Mouse (Mus musculus) A20 (cell line): ENCODE data around the gene Bcl7b.

ENCODE experiments used
- DNase-seq: peaks from one replicate; pipeline ENCODE4 v3.0.0-alpha.2; 2011; ENCODE audit warnings: low read depth, low spot score

The Bcl7b gene

DNA sequence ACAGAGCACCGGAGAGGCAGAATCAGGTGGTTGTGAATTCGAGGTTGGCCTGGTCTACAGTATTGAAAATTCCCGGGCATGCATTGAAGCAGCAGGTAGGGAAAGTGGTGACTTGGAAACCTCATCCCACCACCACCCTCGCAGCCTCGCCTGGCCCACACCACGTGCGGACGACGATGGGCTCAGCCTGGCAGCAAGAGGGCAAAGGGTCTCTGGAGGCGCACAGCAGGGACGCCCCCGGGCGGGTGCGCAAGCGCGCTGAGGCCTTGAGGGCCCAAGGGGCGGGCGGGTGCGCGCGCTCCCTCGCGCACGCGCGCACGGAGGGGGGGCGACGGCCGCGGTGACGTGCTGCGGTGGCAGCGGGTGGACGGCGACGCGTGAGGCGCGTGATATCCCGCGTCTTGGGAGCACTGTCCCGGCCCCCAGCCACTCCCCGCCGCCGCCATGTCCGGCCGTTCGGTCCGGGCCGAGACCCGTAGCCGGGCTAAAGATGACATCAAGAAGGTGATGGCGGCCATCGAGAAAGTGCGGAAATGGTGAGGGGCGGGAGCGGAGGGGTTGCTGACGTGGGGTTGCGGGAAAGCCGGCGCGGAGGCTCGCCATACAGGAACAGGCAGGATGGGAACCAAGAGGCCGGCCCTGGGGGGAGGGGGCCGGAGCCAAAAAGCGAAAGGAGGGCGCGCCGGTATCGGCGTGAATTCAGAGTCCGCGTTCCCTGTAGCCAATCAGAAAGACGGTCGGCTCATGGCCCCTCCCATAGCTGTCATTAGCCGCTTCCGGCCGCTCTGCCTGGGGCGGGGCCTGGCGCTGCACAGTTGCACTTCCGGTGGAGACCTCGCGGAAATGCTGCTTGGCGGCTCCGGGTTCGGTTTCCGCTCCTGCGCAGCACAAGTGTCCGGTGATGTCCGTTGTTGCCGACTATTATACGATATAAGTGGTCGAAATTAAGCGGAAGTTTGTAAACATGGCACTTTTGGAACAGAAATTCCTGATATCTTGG is at the start of gene Bcl7b:
Bcl7b (plus strand) TSS at position 221 of the 1,000 bp plus-strand sequence.
- peak; percentile 99 for DNase-seq

DNA sequence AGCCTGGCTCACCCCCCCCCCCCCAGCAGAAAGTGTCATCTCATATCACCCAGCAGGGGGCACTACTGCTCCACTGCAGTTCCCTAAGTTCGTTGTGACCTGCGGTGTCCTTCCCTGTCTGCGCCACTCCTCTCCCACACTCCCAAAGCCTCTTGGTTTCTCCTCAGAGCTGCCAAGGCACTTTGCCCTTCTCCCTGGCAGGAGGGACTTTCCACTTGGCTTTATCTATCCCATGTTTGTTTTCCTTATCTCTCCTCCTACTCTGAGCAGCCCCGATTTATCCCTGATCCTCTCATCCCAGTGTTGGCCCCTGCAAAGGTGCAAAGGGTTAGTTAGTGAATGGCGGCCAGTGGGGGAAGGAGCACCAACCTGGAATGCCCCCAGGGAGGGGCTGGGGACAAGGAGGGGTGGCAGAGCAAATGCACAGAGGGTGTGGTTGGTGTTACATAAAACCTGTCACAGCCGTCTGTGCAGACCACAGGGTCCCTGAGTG is 49.4 kb upstream of the Bcl7b start:
- peak; percentile 59 for DNase-seq

DNA sequence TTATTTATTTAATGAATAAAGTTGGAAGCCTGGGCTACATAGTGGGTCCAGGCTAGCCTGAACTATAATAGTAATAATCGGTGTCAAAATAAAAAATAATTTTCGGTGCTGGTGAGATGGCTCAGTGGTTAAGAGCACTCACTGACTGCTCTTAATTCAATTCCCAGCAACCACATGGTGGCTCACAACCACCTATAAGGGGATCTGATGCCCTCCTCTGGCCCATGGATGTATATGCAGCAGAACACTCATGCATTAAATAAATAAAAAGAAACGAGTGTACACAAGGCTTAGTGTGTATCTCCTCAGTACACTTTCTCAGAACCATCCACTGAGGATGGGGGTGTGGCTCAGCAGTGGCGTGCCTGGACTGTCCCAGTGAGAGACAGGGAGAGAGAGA is 47.3 kb upstream of the Bcl7b start:
- DNase-seq: peak; percentile 38

DNA sequence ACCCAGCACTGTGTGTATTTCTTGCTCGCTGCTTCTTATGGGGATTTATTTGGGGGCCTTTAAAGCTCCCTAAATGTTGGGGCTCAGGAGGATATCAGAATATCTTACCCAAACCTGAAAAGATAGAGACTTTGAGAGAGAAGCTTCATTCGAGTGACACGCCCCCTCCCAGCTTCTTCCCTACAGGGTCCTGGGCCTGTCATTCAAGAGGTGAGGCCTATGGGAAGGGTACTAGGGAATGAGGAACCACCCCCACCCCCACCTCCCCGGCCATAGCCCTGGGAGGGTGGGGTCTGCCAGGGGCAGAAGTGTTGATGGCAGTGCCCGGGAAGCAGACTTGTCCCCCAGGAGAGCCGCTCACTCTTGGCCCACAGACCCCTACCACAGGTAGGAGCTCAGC is 42.0 kb upstream of the Bcl7b start:
- no peak for DNase-seq

DNA sequence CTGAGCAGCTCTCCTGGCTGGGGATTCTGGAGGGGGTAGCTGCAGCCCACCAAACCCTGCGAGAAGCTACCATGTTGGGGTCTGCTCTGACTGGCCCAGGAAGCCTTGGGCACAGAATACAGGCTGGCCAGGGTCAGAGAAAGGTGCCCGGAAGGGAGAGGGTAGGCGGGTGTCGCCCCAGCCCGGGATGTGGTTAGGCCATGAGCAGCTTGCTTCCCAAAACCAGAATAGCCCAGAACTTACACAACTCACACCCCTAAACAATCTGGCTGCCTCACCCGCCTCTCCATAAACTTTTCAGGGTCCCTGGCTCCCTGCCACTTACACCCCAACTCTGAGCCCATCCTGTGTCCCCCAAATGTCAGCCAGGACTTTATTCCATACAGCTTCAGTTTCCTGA is 40.4 kb upstream of the Bcl7b start:
- no peak for DNase-seq

DNA sequence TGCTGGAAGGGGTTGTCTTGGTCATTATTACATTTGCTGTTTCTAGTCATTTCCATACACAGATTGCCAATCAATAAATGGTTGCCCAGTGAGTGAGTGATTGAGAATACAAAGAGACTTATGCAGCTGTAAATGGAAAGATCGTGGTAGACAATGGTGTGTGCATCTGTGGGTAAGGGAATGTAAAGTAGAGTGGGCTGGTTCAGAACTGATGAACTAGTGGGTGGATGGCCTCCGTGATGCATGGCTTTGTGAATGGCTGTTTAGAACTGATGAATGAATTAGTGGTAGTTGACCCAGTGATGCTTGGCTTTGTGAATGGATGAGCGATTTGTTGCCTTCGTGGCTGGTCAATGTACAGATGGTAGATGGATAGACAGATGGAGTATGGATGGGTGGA is 38.3 kb upstream of the Bcl7b start:
- no peak for DNase-seq

DNA sequence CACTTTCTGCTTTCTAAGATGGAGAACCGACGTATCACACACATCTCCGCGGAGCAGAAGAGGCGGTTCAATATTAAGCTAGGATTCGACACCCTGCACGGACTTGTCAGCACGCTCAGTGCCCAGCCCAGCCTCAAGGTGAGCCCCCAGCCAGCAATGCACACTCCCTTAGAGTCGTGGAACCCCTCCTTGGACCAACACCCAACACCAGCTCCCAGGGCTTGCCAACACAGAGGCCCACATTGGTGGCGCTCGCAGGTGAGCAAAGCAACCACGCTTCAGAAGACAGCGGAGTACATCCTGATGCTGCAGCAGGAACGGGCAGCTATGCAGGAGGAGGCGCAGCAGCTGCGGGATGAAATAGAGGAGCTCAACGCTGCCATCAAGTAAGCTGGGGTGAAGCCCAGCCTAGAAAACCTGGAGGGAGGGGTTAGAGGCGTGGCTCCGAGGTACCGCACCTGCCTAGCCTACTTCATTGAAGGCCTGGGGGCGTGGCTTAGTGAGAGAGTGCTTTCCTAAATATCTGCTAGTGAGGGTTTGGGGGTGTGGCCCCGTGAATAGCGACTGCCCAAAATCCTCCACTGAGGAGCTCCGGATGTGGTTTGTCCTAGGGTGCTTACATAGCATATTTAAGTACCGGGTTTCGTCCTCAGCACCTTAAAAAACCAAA is 34.2 kb upstream of the Bcl7b start:
- peak; percentile 85 for DNase-seq

DNA sequence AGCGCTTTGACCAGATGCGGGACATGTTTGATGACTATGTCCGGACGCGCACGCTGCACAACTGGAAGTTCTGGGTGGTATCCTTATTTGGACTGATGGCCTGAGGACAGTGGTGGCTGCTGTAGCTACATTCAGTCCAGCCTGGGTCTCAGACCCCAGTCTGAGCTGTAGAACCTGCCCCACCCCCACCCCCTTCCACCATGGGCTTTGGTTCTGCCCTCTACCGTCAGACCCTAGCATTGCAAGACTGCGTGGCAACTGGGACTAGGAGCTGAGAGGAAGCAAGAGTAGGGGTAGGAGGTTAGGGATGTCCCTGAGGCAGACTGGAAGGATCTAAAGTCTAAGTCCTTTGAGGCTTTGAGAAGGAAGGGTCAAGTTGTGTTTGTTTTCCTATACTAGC is 33.5 kb upstream of the Bcl7b start:
- peak; percentile 83 for DNase-seq

DNA sequence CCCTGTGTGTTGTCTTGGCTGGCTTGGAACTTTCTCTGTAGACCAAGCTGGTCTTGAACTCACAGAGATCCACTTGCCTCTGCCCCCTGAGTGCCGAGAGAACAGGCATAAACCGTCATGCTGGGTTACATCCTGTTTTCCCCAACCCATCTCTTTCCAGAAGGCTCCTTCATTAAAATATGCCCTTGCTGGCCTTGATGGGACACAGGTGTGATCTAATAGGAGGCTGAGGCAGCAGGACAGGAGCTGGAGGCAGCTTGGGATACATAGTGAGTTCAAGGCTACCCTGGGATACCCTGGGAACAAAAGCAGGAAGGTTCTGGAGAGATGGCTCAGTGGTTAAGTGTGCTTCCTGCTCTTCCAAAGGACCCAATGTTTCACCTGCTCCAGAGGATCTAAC is 28.2 kb upstream of the Bcl7b start:
- no peak for DNase-seq

DNA sequence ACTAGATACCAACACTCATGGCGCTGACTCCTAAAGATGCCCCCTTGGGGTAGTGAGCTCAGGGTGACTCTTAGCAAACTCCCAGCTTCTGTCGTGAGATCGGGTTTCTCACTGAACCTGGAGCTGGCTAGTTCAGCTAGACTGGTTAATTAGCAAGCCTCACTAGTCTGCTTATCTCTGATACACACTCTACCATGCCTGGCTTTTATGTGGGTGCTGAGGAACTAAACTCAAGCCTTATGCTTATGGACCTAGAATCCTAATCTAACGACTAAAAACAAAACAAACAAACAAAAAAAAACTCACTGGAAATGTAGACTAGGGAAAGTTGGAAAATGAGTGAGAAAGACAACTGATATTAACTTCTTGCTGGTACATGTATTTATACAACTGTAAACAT is 23.6 kb upstream of the Bcl7b start:
- no peak for DNase-seq

DNA sequence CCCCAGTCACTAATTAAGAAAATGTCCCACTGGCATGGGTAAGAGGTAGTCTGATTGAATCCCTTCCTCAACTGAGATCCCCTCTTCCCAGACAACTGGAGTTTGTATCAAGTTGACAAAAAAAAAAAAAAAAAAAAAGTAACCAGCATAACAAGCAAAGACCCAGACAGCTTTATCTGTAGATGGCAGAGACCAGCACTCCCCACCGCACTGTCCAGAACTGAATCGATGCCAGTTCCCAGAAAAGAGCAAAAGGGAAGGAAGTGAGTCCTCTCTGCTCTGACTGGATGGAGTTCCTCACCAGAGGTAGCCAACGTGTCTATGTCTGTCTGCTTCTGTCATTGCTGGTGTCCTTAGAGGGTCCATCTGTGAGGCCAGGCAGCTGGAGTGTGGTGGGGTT is 22.6 kb upstream of the Bcl7b start:
- DNase-seq: no peak

DNA sequence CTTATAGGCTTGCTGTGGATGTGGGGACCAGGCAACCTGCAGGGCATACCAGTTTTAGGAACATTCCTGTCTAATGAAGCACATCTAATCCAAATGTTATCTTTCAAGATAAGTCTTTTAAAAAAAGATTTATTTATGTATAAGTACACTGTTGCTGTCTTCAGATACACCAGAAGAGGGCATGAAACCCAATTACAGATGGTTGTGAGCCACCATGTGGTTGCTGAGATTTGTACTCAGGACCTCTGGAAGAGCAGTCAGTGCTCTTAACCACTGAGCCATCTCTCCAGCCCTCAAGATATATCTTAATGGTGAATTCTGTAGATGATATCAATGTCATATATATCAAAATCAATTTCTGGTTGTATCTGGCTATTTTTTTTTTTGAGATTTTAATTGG is 22.1 kb upstream of the Bcl7b start:
- DNase-seq: peak; percentile 39

DNA sequence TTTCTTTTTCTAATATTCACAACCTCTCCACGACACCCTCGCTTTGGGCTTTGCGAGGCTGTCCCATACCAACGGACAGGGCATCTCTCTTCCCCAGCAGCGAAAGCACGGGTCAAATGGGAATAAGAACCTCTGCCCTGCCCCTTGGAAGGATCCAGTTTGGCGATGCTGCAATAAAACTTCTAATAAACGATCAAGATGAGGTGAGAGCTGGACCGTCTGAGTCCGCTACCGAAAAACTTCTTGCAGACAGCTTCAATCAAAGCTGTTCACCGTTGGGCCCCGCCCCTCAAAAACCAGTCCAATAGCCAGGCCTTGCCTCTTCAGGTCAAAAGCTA is 19.4 kb upstream of the Bcl7b start:
- peak; percentile 100 for DNase-seq

DNA sequence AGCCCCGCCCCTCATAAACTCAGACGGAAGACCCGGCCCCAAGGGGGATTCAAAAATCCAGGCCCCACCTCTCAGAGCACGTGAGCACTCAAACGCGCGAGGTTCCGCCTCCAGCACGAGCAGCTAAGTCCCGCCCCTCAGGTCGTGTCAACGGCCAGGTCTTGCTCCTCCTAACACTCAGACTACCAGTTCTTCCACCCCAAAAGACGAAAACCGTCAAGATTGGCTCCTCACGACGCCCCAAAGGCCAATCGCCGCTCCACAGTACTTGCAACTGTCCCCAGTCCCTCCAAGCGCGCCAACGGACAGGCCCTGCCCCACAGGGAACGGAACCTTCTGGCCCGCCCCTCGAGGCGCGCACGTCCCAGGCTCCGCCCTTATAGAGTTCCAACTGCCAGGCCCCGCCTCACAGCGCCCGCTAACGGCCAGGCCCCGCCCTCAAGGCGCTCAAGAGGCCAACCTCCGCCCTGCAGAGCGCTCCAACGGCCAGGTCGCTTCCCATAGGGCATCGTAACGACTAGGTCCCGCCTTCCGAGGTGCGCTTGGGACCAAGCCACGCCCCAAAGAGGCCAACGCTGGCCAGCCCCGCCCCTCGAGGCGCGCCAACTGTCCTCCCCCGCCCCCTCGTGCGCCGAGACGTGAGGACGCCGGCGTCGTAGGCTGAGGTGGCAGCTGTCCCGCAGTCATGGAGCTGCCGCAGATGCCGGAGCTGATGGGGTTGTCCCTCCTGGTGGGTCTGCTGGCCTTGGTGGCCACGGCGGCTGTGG is 18.8 kb upstream of the Bcl7b start, which contains the start of gene Tbl2:
Tbl2 (plus strand) TSS at position 605 of the 767 bp plus-strand sequence.
- DNase-seq: peak; percentile 100

DNA sequence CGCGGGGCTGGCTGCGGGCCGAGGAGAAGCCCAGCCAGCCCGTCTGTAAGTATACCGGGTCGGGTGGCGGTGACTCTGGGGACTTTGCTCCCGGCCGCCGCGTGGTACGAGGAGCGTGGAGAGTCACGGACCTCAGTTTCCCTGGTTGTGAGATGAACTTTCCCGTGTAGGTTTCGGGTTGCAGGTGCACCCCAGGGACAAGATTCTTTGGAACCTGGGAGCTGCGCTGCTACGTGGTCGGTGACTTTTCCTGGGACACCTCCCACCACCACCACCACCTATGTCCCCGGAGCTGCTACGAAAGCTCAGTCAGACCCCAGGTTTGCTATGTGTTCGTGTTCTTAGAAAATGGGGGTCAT is 18.3 kb upstream of the Bcl7b start:
- no peak for DNase-seq

DNA sequence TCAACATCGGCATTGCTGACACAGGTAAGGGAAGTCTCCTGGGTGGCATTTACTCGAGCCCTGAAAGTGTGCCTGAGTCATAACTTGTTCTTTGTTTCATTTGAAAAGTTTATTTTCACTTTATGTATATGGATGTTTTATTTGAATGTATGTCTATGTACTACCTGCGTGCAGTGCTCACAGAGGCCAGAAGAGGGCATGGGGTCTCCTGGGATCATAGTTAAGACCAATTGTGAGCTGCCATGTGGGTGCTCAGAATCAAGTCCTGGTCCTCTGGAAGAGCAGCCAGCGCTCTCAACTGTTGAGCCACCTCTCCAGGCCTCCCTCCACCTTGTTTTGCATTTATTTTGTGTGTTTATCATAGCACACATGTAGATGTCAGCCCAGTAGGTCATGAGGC is 11.6 kb upstream of the Bcl7b start:
- DNase-seq: peak; percentile 40

DNA sequence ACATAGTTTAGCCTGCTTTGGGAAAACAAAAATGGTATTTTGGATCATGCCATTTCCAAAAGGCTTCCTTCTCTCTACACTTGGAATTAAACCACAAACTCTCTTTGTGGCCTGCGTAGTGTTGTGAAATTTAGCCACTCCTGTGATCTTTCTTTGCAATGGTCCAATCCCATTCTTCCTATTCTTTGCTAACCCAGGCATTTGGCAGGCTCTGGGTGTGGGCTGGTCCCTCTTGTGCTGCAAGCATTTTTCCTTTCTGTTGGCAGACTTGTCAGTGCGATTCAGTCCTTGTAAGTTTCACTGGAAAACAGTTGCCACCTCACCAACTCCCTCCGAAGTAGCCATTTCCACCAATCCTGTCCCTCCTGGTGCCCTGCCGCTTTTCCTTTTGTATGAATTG is 6.9 kb upstream of the Bcl7b start:
- no peak for DNase-seq

DNA sequence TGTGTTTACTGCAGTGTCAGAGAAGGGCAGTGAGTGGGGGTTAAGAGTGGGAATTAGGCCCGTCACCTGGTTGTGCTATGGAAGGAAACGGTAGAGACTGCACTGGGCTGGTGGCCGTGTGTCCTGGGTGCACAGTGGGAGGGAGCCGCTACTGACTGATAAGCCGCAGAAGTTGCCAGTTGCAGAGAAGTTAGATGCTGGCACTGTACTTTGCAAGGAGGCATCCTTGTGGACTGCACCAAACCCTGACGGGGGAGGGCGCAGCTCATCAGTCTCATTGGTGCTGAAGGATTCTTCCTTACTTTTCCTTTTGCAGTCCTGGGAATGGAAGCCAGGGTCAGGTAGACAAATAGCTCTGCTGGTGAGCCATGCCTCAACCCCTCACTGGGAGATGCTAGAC is 6.4 kb upstream of the Bcl7b start:
- DNase-seq: no peak

DNA sequence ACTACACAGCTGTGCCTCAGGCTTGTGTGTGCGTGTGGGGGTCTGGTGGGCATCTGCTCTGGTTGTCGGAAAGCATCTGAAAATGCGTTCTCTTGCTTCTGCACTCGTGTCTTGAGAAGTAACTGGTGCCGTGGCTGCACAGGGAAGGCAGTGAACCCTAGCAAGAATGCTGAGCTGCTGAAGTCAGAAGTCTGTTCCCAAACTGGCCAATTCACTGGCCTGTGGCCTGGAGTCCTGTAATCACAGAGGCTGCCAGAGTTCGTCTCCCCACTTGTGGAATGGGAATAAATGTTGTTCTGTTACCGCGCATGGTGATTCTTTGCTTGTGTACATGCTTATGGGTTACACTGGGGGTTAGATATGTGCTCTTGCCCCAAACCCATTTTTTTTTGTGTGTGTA is 5.7 kb upstream of the Bcl7b start:
- no peak for DNase-seq

DNA sequence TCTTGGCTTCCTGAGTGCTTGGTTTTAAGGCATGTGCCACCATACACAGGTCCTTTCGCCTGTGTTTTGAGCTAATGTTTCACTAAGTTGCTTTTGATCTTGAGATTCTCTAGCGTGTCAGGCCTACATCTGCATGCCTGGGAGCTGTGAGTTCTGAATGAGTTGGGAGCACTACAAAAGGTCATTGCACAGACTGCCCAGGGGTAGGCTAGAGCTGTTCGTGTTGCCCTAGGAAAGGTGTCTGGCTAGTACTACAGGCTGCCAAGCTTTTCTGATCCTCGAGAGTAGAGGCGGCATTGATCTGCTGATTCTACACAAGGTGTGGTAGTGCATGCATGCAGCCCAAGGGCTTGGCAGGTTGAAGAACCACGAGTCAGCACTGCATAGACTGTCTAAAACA is 5.3 kb upstream of the Bcl7b start:
- DNase-seq: no peak

DNA sequence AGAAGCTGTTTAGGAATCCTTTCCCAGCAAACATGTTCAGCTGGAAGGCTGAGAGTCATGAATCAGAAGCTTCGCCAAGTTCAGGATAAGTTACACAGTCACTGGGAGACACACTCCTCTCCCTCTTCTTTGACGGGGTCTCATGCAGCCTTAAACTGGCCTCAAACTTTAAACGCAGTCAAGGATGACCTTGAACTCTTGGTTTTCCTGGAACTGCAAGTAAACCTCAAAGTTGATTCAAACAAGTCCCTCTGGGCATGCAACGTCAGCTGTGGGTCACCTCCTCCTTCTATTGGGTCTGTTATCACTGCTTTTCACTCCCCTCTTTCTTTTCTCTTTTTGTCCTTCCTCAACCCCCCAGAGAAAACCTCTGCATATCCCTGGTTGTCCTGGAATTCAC is 1.2 kb upstream of the Bcl7b start:
- DNase-seq: no peak

DNA sequence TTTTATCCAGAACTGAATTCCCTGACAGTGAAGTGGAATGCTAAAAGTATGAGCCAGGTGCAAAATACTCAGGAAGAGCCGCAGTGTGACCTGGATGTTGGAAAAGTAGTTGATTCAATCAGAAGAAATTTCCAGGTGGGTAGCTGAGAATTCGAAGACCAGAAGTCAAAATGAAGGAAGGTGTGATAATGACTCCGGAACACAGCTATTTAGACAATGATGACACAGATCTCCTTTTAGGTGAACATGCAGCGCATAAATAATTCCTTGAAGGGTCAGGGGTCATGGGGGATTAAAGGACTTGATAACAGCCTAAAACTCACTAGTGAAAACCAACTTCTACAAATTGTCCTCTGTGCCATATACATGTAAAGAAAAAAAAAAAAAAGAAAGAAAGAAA is 614 bp upstream of the Bcl7b start:
- DNase-seq: no peak
